ENCODE assay signal across 8 mouse cellular contexts in the genomic region with DNA sequence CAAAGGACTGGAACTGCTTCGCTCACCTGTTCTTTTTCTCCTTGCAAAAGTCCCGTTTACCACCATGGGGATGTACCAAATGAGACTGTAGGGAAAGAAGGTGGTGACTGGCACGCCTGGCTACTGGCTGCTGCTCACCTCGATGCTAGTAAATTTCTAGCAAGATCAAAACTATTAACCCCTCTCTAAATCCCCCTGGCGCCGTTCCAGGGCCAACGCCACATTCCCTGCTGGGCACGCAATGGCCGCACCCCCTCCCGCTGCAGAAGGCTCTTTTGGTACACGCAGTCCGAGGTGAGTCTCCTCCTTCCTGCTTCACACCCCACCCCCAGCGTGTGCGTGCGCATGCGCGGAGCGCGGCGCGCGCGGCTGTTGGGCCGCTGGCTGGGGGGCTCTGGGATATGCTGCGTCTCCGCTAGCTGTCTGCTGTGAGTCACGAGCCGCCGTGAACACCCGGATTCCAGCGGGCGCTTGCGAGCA. TPM values are rescaled to one million over a fixed set of nuclear protein-coding genes. Genes with fewer than 3 reads are reported as not detected.
A peak's percentile ranks its signal among the peaks of the same experiment; 100 is the strongest.
DNase-seq lines count a peak whose midpoint lies in the region; ATAC-seq and TF ChIP-seq lines count a peak whose summit lies in the region.

No protein-coding gene starts in this region.

- no peak for TF ChIP-seq CTCF in C2C12 (IDR thresholded peaks at IDR 0.05; ENCODE audit: control insufficient read depth, insufficient read depth, insufficient read length)

- H3K27ac ChIP-seq in heart, embryonic 11.5 days (ENCODE audit: low read depth, low read length), result peak overlapping the region; percentile 97
- H3K27ac ChIP-seq in kidney, embryonic 16.5 days (ENCODE audit: low read length), result peak overlapping the region; percentile 96

- peak; percentile 91 for DNase-seq in brain, adult 2 months (ENCODE audit: low read depth, low spot score)
- peak; percentile 88 for DNase-seq in liver
- peak; percentile 41 to 68 for DNase-seq in monocyte, adult 2 months (ENCODE audit: low read depth in 1 of 2, low spot score in 2 of 2)
- peak; percentile 63 to 68 for DNase-seq in spleen, postnatal 14 days (ENCODE audit: low spot score in 2 of 2)

- H3K27me3 ChIP-seq in C2C12 (ENCODE audit: control insufficient read depth, insufficient read depth, insufficient read length), result no peaks in the 10 kb centered on the region
- no peaks in the 10 kb centered on the region for H3K27me3 ChIP-seq in heart, embryonic 11.5 days (ENCODE audit: control insufficient read depth, insufficient read depth, low read length)
- no peaks in the 10 kb centered on the region for H3K27me3 ChIP-seq in kidney, embryonic 16.5 days (ENCODE audit: insufficient read depth, low read length)

- peak overlapping the region; percentile 46 for H3K4me3 ChIP-seq in C2C12 (ENCODE audit: insufficient read depth, poor library complexity, severe bottlenecking)
- peak overlapping the region; percentile 67 for H3K4me3 ChIP-seq in heart, embryonic 11.5 days (ENCODE audit: low read depth, low read length)
- peak overlapping the region; percentile 70 for H3K4me3 ChIP-seq in kidney, embryonic 16.5 days (ENCODE audit: low read length)

- peak; percentile 89 for ATAC-seq in erythroblast, adult 5-6 weeks (replicated peaks; ENCODE audit: low FRiP score, poor library complexity, severe bottlenecking)
- ATAC-seq in heart, embryonic 11.5 days (replicated peaks; ENCODE audit: insufficient number of reproducible peaks, low FRiP score, low TSS enrichment), result peak; percentile 89
- ATAC-seq in kidney, embryonic 16.5 days (ENCODE audit: low FRiP score, low TSS enrichment), result peak; percentile 91

- peak overlapping the region; percentile 87 for H3ac ChIP-seq in C2C12 (ENCODE audit: control insufficient read depth, insufficient read length, low read depth)

- peaks cover 19% of the 10 kb centered on the region for H3K36me3 ChIP-seq in C2C12 (ENCODE audit: control insufficient read depth, insufficient read depth)
- peaks cover 2% of the 10 kb centered on the region; the same call in 1 of the 2 replicates for H3K36me3 ChIP-seq in heart, embryonic 11.5 days (ENCODE audit: control insufficient read depth, insufficient read depth, low read length)
- H3K36me3 ChIP-seq in kidney, embryonic 16.5 days (ENCODE audit: insufficient read depth, low read length), result peaks cover 10% of the 10 kb centered on the region; the same call in 1 of the 2 replicates

- H3K79me3 ChIP-seq in C2C12 (ENCODE audit: low read depth), result peaks cover 38% of the 10 kb centered on the region

- WGBS in heart, embryonic 11.5 days (ENCODE audit: insufficient replicate concordance), result 13% methylated on average over 32 of the region's 33 CpGs
- 17% methylated on average over 31 of the region's 33 CpGs for WGBS in kidney, embryonic 16.5 days

- H3K4me2 ChIP-seq in heart, embryonic 11.5 days, result peak overlapping the region; percentile 74
- H3K4me2 ChIP-seq in kidney, embryonic 16.5 days (replicated peaks; ENCODE audit: low read depth, low read length), result peak overlapping the region; percentile 71

- H3K4me1 ChIP-seq in heart, embryonic 11.5 days (ENCODE audit: control insufficient read depth, insufficient read depth, low read length), result no peaks in the 10 kb centered on the region
- H3K4me1 ChIP-seq in kidney, embryonic 16.5 days (ENCODE audit: insufficient read depth, low read length), result peaks cover 14% of the 10 kb centered on the region

- peak overlapping the region; percentile 87 for H3K9ac ChIP-seq in heart, embryonic 11.5 days (ENCODE audit: low read depth, low read length)
- peak overlapping the region; percentile 88 for H3K9ac ChIP-seq in kidney, embryonic 16.5 days (replicated peaks; ENCODE audit: low read length)

- peaks cover 47% of the 10 kb centered on the region for H3K79me2 ChIP-seq in C2C12 (ENCODE audit: control insufficient read depth, insufficient read depth)

- H3K9me3 ChIP-seq in heart, embryonic 11.5 days (replicated peaks; ENCODE audit: control insufficient read depth, low read length), result no peaks in the 10 kb centered on the region
- H3K9me3 ChIP-seq in kidney, embryonic 16.5 days (ENCODE audit: low read length), result no peaks in the 10 kb centered on the region

TF ChIP-seq in C2C12, 6 proteins besides CTCF, POLR2A, EP300 and RAD21:
- TF ChIP-seq MYOD1 (IDR thresholded peaks at IDR 0.05; ENCODE audit: control insufficient read depth, insufficient read length, low read depth) (no peak), MAX (IDR thresholded peaks at IDR 0.05) (no peak), USF1 (IDR thresholded peaks at IDR 0.05; ENCODE audit: low read depth) (no peak), FOSL1 (IDR thresholded peaks at IDR 0.05; ENCODE audit: insufficient read depth, low read length, poor library complexity, severe bottlenecking) (no peak), CEBPB (IDR thresholded peaks at IDR 0.05; ENCODE audit: low read depth) (no peak), MYOG (IDR thresholded peaks at IDR 0.05; ENCODE audit: control insufficient read depth, extremely low read depth, insufficient read length) (no peak)

RNA-seq across cellular contexts. Expression of gene Cdk16, which starts 0.4 kb away (rescaled TPM):
- 67.0 TPM for polyA plus RNA-seq in C2C12 (2012; fragmentation: generic; extraction: Trizol)
- 21.3 and 42.7 TPM in 2 replicates for total RNA-seq in erythroblast, adult 5-6 weeks (2015; ENCODE audit: low replicate concordance)
- total RNA-seq in erythroblast, adult 5-6 weeks (2017; ENCODE audit: low replicate concordance), result 15.2 and 20.7 TPM in 2 replicates
- polyA plus RNA-seq in heart, embryonic 11.5 days (2014; fragmentation: Nextera tagmentation; extraction: Ambion mirVana), result 77.1 and 89.3 TPM in 2 replicates
- polyA plus RNA-seq in kidney, embryonic 16.5 days (2015; fragmentation: Nextera tagmentation; extraction: Ambion mirVana), result 101 and 110 TPM in 2 replicates

RNA-seq across cellular contexts. Expression of gene Usp11, which starts 15.6 kb away (rescaled TPM):
- 9.3 TPM for polyA plus RNA-seq in C2C12 (2012; fragmentation: generic; extraction: Trizol)
- 2.3 and 3.5 TPM in 2 replicates for total RNA-seq in erythroblast, adult 5-6 weeks (2015; ENCODE audit: low replicate concordance)
- 2.6 and 5.7 TPM in 2 replicates for total RNA-seq in erythroblast, adult 5-6 weeks (2017; ENCODE audit: low replicate concordance)
- polyA plus RNA-seq in heart, embryonic 11.5 days (2014; fragmentation: Nextera tagmentation; extraction: Ambion mirVana), result 40.7 and 53.7 TPM in 2 replicates
- polyA plus RNA-seq in kidney, embryonic 16.5 days (2015; fragmentation: Nextera tagmentation; extraction: Ambion mirVana), result 50.8 and 53.1 TPM in 2 replicates

RNA-seq across cellular contexts. Expression of gene Uba1, which starts 30.0 kb away (rescaled TPM):
- 298 TPM for polyA plus RNA-seq in C2C12 (2012; fragmentation: generic; extraction: Trizol)
- 57.1 and 70.5 TPM in 2 replicates for total RNA-seq in erythroblast, adult 5-6 weeks (2015; ENCODE audit: low replicate concordance)
- total RNA-seq in erythroblast, adult 5-6 weeks (2017; ENCODE audit: low replicate concordance), result 46.8 and 60.5 TPM in 2 replicates
- 165 and 182 TPM in 2 replicates for polyA plus RNA-seq in heart, embryonic 11.5 days (2014; fragmentation: Nextera tagmentation; extraction: Ambion mirVana)
- polyA plus RNA-seq in kidney, embryonic 16.5 days (2015; fragmentation: Nextera tagmentation; extraction: Ambion mirVana), result 231 and 236 TPM in 2 replicates

Comparison
In these comparisons a context has a peak if more than half of its experiments do, and no peak if none do; other contexts are left out.
1. Peak in every context shown above with its lines: DNase-seq, ATAC-seq, H3K4me3 ChIP-seq and H3K27ac ChIP-seq.